Mouse (Mus musculus) cerebellum, postnatal 10 days (tissue): Measurements from ENCODE around the gene Bglap3.

Experiments used
- DNase-seq, 2 experiments: peaks; one replicate each; pipeline ENCODE4 v3.0.0; 2021; ENCODE audit warnings: mixed read lengths in 2 of 2

The Bglap3 gene

GRCm38 (mm10) chr3:88334902-88335435 lies 37.6 kb downstream of the Bglap3 start:
- no peak for DNase-seq

GRCm38 (mm10) chr3:88334029-88334658 lies 38.4 kb downstream of the Bglap3 start:
- DNase-seq: no peak

GRCm38 (mm10) chr3:88331282-88331681 lies 41.3 kb downstream of the Bglap3 start:
- DNase-seq: peak; percentile 57 to 63

GRCm38 (mm10) chr3:88328956-88329355 lies 43.6 kb downstream of the Bglap3 start:
- no peak for DNase-seq

- peak; percentile 82 for DNase-seq
These were observed 47.6 kb downstream of the Bglap3 start, which contains the start of gene Glmp for GRCm38 (mm10) chr3:88324951-88325405. Glmp (plus strand) TSS chr3:88325023.
